Mouse (Mus musculus) ES-Bruce4 (cell line): Measurements from ENCODE around the gene Fcnb. TPM values are rescaled to one million over a fixed set of nuclear protein-coding genes. Genes with fewer than 3 reads are reported as not detected.
A peak's percentile ranks its signal among the peaks of the same experiment; 100 is the strongest.

ENCODE experiments used
- H3K27ac ChIP-seq: 2 replicates; pipeline ENCODE4 v1.5.1; 2012; ENCODE audit warnings: low read length, inconsistent platforms; ENCODE audit not compliant: insufficient read depth
- H3K27me3 ChIP-seq: 2 replicates; pipeline ENCODE4 v1.6.1; 2012; ENCODE audit warnings: mild to moderate bottlenecking, low read length, inconsistent platforms; ENCODE audit not compliant: control insufficient read depth, poor library complexity, insufficient read depth, severe bottlenecking
- H3K36me3 ChIP-seq: 2 replicates; pipeline ENCODE4 v1.6.1; 2012; ENCODE audit warnings: inconsistent platforms, mild to moderate bottlenecking, low read length, moderate library complexity; ENCODE audit not compliant: control insufficient read depth, poor library complexity, insufficient read depth, severe bottlenecking
- H3K4me1 ChIP-seq: one replicate; pipeline ENCODE4 v1.8.1; 2011; ENCODE audit warnings: low read length; ENCODE audit not compliant: control insufficient read depth, insufficient read depth
- H3K4me3 ChIP-seq: 2 replicates; pipeline ENCODE4 v1.5.1; 2011; ENCODE audit warnings: low read depth, mild to moderate bottlenecking, low read length
- H3K9ac ChIP-seq: 2 replicates; pipeline ENCODE4 v1.6.1; 2012; ENCODE audit warnings: low read depth, mild to moderate bottlenecking, inconsistent platforms; ENCODE audit not compliant: poor library complexity, severe bottlenecking
- H3K9me3 ChIP-seq: replicated peaks from 2 replicates; pipeline ENCODE4 v1.6.1; 2012; ENCODE audit warnings: mild to moderate bottlenecking, low read length, inconsistent platforms; ENCODE audit not compliant: control insufficient read depth, poor library complexity, insufficient read depth, severe bottlenecking
- CTCF ChIP-seq: IDR thresholded peaks from one replicate; pipeline ENCODE4 v1.8.1; 2011; ENCODE audit warnings: low read depth, low read length
- EP300 ChIP-seq: IDR thresholded peaks from 2 replicates; pipeline ENCODE4 v1.6.1; 2011; ENCODE audit warnings: low read depth, low read length; ENCODE audit not compliant: insufficient read depth
- POLR2A ChIP-seq: IDR thresholded peaks from one replicate; pipeline ENCODE4 v1.8.1; 2011; ENCODE audit warnings: low read length; ENCODE audit not compliant: insufficient read depth
- polyA plus RNA-seq: library from polyadenylated mRNA; stranded (reverse); fragments of >200 nt; gene quantifications from 2 replicates; pipeline ENCODE4 v1.2.4, GENCODE M21; 2011; ENCODE audit warnings: low read depth; ENCODE audit not compliant: missing spikeins, insufficient read depth, insufficient read length

Fcnb gene
- polyA plus RNA-seq, 1 experiment = not detected

GRCm38 (mm10) chr2:28120342-28120741 lies 35.7 kb upstream of the Fcnb start:
- no peaks in the 10 kb centered on the region for H3K4me1 ChIP-seq
- TF ChIP-seq EP300 = no peak
- no peak for TF ChIP-seq POLR2A
- peak; percentile 34 for TF ChIP-seq CTCF
- H3K4me3 ChIP-seq = no peak overlapping the region
- H3K9ac ChIP-seq = no peak overlapping the region
- no peak overlapping the region for H3K27ac ChIP-seq
- no peaks in the 10 kb centered on the region for H3K27me3 ChIP-seq
- H3K9me3 ChIP-seq = no peaks in the 10 kb centered on the region
- no peaks in the 10 kb centered on the region for H3K36me3 ChIP-seq

GRCm38 (mm10) chr2:28118518-28119116 lies 33.9 kb upstream of the Fcnb start:
- H3K4me3 ChIP-seq = no peak overlapping the region
- no peak for TF ChIP-seq EP300
- TF ChIP-seq POLR2A = no peak
- TF ChIP-seq CTCF = no peak
- no peak overlapping the region for H3K9ac ChIP-seq
- no peaks in the 10 kb centered on the region for H3K4me1 ChIP-seq
- no peaks in the 10 kb centered on the region for H3K27me3 ChIP-seq
- H3K36me3 ChIP-seq = no peaks in the 10 kb centered on the region
- no peak overlapping the region for H3K27ac ChIP-seq
- no peaks in the 10 kb centered on the region for H3K9me3 ChIP-seq

GRCm38 (mm10) chr2:28117490-28118308 lies 33.0 kb upstream of the Fcnb start:
- Histone ChIP-seq H3K9me3 (no peaks in the 10 kb centered on the region), H3K9ac (no peak overlapping the region), H3K27ac (no peak overlapping the region), H3K4me1 (no peaks in the 10 kb centered on the region), H3K27me3 (no peaks in the 10 kb centered on the region), H3K4me3 (no peak overlapping the region), H3K36me3 (no peaks in the 10 kb centered on the region)
- TF ChIP-seq EP300 (no peak), POLR2A (no peak), CTCF (no peak)

- Histone ChIP-seq H3K9ac (no peak overlapping the region), H3K9me3 (no peaks in the 10 kb centered on the region), H3K36me3 (no peaks in the 10 kb centered on the region), H3K4me1 (no peaks in the 10 kb centered on the region), H3K27ac (no peak overlapping the region), H3K4me3 (no peak overlapping the region), H3K27me3 (no peaks in the 10 kb centered on the region)
- TF ChIP-seq EP300 = no peak
- no peak for TF ChIP-seq CTCF
- no peak for TF ChIP-seq POLR2A
These were observed 24.1 kb upstream of the Fcnb start for GRCm38 (mm10) chr2:28108763-28109162.

- H3K4me1 ChIP-seq = no peaks in the 10 kb centered on the region
- no peaks in the 10 kb centered on the region for H3K36me3 ChIP-seq
- H3K27ac ChIP-seq = no peak overlapping the region
- H3K9ac ChIP-seq = no peak overlapping the region
- H3K4me3 ChIP-seq = no peak overlapping the region
- TF ChIP-seq CTCF (peak; percentile 40), EP300 (no peak)
- H3K9me3 ChIP-seq = no peaks in the 10 kb centered on the region
- no peaks in the 10 kb centered on the region for H3K27me3 ChIP-seq
These were observed 21.3 kb upstream of the Fcnb start for GRCm38 (mm10) chr2:28106002-28106401.

GRCm38 (mm10) chr2:28103653-28104052 lies 19.0 kb upstream of the Fcnb start:
- Histone ChIP-seq H3K36me3 (no peaks in the 10 kb centered on the region), H3K27me3 (no peaks in the 10 kb centered on the region), H3K27ac (no peak overlapping the region), H3K4me3 (no peak overlapping the region), H3K4me1 (no peaks in the 10 kb centered on the region), H3K9me3 (no peaks in the 10 kb centered on the region), H3K9ac (no peak overlapping the region)
- no peak for TF ChIP-seq POLR2A
- peak; percentile 40 for TF ChIP-seq CTCF
- TF ChIP-seq EP300 = no peak
